Mouse (Mus musculus): ENCODE results near the gene Tmem132c.
A peak's percentile ranks its signal among the peaks of the same experiment; 100 is the strongest.

Gene Tmem132c

DNA sequence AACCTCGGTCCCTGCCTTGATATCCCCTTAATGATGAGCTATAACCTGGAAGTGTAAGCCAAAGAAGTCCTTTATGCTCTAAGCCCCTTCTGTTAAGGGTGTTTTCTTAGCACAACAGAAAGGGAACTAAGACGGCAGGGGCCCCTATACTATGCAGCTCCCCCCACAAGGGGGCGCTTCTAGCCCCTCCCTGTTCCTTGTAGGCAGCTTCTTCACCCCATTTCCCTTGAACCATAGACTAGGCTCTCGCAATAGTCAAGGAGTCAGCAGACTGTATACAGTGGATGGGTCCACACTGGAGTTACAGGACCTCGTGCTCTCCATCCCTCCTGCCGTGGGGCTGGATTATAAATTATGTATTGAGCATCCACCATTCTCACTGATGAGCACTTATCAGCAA, 264.1 kb downstream of the Tmem132c start:
- peak; percentile 28 for DNase-seq

DNA sequence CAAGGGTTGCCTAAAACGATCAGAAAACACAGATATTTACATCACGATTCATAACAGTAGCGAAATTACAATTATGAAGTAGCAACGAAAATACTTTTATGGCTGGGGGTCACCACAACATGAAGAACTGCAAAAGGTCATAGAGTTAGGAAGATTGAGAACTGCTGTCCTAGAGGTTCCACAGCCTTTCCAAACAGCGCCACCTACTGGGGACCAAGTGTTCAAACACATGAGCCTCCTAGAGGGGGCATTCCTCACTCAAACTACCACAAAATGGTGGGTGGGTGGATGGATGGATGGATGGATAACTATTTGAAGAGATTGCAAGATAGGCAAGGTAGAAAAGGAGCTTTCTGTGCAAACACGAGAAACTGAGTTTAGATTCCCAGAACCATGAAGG, 270.0 kb downstream of the Tmem132c start:
- DNase-seq: peak; percentile 34

DNA sequence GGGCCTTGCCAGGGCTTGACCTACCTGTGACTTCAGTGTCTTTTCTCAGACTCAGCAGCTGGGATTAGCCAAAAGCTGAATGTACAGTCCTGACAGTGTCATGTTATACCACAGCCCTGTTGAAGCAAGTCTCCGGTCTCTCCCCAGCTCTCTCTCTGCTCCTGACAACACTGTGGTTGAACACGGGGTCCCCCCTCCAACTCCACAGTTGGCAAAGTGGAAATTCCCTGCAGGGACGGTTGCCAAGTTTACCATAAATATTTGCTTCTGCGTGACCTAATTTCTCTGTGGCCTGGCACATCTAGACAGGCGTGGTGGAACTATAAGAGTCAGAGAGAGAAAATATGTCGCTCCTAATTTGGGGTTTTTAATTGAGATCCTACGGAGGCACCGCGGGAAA, 274.4 kb downstream of the Tmem132c start:
- no peak for DNase-seq

DNA sequence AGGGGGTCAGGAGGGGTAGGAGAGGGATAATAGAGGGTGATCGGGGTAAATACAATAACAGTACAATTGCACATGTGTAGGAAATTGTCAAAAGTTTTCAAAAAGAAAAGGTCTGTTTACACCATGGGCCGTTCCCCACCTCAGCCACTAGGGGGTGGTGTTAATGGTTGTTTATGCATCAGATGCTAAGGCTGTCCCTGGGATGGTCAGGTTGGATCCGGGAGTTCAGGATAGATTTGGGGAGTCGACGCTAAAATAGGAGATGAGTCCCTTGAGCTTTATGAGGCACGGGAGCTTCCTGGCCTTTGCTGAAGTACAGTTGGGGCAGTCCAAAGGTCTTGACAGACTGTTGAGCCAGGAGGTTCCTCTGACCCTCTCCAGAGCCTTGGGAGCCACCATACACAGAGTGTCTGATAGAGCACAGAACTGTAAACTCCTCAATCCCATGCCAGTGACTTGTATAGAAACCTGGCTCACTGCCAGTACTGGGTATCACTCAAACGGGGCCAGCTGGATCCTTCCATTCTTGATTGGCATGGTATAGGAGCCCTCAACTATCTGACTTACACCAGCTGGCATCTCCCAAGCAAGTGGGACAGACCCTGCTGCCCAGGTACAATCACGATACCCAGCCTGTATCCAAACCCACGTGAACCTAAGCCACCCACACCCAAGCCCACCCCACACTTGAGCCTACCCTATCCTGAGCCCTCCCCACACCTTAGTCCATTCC, 281.3 kb downstream of the Tmem132c start:
- DNase-seq: peak; percentile 11

DNA sequence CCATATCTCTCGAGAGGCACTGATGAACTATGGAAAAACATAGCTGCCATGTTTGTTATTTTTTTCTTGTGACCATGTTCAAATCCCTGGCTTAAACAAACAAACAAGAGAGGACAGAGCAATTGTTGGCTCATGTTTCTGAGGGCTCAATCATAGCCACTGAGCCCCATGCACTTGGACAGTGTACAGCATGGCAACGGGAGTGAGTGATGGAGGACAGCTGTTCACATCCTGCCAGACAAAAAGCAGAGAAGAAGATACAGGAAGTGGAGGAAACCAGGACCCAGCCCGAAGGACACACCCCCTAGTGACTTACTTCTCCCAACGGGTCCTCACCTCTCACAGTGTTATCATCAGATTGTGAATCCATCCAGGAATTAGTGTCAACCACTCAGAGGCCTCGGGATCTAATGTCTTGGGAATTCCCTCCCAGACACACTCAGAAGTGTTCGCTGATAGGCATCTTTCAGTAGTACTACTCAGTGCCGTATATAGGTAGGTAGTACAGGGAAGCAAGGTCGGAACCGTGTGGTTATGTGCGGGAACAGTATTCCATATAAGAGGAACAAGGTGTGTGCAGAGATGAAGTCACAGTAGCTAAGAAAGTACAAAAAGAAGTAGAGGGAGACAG, 285.9 kb downstream of the Tmem132c start:
- no peak for DNase-seq

DNA sequence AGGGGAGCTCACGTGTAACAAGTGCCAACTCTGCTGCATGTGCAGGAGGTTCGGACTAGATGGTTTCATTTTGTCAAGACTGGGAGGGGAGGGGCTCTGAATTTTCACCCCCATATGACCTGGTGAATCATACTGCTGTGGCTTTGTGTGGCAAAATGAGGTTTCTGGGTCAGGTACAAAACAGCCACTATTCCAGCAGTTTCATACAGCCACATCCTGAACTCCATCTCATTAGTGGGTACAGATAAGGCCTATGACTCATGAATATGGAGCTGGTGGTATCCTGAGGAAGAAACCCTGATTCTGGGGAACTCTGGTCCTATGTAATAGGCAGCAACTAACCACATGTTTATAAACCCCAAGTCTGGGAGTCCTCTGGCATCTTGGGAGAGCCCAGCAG, 295.9 kb downstream of the Tmem132c start:
- no peak for DNase-seq

DNA sequence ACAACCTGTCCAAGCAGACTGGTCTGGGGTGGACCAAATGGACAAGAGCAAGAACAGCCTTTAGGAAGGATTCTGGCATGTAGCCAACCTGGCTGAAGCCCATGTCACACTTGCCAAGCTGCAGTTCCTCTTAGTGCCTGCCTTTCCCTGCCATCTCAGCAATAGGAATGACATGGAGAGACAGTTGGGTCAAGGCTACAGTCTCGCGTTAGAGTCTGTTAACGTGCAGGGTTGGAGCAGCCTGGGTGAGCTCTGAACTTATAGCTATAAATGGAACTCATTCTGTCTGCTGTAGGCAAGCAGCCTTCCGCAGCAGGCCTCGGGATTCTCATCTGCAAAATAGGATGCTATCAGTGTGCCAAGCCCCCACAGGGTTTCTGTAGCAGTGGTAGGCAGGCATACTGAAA, 305.0 kb downstream of the Tmem132c start:
- DNase-seq: no peak

DNA sequence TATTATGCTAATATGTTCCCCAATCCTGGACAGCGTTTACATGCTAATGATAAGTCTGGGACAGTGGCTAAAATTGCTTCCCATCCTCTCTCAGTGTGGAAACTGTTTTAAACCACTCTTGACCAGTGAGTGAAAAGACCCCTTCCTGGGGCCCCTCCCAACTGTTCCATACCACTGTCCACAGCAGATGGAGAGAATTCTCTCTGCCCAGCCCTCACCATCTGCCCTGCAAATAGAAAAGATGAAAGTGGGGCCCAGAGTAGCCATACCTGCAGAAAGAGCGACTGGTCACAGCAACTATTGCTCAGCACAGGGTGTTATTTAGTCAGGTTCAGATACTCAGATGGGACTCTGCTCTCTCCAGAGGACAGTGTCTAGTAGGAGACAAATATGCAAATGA, 306.5 kb downstream of the Tmem132c start:
- DNase-seq: no peak

DNA sequence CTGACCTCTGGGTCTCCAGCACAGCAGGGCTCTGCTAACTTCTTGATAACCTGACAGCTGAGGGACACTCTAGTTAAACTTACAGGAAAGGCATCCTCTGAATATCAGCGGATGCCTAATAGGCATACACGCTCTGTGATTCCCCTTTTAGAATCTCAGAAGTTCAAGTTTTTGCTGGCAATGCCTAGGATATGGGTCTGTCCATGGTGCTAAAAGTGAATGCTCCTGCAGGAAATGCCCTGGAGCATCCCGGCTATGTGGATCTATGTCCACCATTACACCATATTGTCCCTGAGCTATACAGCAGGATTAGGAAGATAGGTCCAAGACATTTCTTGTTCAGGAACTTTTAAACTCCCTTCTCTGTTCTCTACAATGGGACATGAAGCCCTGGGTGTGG, 319.5 kb downstream of the Tmem132c start:
- DNase-seq: no peak

DNA sequence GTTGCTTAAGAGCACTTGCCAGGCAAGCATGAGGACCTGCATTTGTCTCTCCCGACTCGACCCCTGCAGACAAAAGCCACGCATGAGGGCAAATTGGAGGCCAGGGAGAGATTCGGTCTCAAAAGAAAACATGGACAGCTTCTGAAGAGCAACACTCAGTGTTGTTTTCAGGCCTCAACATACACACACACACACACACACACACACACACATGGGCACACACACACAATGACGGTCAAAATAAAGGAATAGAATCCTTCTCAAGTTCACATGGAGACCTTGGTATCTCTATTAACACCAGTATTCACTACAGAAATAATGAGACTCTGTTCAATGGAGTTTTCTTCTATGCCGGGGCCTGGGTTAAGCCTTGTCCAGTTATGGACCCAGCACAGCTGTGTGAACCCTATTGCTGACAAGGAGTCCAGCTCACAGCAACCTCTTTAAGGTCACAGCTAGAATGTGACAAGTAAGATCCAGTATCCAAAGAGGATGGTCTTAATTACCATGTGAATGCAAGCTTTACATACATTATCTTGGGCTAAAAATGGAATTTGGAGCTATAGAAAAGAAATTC, 325.6 kb downstream of the Tmem132c start:
- DNase-seq: no peak

DNA sequence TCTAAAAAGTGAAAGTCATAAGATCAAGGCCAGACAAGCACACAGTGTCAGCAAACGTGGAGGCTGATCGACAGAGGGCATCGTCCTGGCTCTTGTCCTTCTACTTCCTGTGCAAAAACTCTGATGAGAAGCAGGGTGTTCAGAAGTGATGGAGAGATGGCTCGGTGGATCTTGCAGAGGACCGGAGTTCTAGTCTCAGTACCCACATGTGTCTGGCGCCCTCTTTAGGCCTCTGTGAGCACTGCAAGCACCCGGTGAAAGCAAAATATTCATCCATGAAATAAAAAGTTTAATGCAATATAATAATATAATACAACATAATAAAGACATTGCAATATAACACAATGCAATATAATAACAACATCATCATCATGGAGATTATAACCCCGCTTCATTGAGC, 335.8 kb downstream of the Tmem132c start:
- DNase-seq: peak; percentile 22

DNA sequence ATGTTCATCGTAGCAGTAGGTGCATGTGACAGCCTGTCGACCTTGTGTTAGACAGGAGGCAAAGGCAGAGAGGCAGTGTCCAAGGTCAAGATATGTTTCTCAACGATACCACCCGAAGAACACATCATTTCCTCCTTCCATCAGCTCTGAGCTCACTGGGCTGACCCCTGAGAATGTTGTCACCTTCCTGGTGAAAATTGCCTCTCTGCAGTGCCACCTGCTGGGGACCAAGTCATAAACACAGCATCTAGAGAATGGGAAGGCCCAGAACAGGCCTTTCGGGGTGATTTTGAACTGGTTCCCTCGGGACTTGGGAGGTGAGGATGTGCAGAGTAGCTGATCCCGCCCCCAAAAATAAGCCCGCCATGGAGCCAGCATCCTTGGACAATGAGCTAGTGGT, 342.1 kb downstream of the Tmem132c start:
- peak; percentile 30 for DNase-seq

DNA sequence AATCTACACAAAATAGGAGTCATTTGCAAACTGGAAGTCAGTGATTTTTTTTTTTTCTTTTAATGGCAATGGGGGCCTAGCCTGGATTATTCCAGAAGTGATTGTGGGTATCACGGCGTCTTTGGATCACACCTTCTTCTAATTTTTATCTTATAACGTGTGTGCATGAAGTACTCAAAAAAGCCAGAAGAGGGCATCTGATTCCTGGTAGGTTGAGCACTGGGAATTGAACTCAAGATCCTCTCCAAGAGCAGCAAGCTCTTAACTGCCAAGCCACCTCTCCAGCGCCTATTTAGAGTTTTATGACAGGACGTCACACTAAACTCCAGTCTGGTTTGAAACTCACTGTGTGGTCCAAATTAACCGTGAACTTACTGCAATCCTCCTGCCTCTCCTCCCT, 346.2 kb downstream of the Tmem132c start:
- DNase-seq: no peak

DNA sequence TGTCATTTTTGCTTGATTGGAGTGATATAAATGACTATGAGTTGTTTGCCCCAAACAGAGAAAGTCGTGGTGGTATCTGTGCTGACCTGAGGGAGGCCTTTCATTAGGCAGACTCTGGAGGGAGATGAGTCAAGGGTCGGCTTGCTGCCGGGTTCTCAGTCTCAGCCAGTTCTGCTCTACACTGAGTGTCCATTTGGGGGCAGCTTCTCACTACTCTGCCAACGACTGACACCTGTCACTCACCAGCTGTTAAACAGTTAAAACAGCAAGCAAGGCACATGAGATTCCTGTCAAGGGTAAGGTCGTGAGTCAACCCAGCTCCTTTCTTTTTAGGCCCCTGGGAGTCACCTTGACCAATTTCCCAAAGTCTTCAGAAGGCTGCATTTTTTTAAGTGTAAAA, 350.8 kb downstream of the Tmem132c start:
- DNase-seq: no peak

DNA sequence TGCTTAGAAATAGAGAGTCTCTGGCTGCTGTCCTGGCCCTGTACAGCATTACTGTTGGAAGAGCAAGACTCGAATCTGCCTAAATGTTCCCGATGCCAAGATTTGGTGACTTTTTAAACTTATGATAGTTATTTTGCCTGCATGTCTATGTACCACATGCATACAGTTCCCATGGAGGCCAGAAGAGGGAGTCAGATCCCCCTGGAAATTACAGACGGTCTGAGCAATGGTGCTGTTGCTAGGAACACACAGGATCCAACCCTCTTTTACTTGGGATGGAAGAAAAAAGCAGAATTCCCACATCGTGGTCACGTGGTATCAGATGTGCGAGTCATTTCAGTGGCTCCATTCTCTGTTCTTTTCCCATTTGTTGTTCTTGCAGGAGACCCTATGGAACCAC, 351.2 kb downstream of the Tmem132c start:
- DNase-seq: peak; percentile 26

DNA sequence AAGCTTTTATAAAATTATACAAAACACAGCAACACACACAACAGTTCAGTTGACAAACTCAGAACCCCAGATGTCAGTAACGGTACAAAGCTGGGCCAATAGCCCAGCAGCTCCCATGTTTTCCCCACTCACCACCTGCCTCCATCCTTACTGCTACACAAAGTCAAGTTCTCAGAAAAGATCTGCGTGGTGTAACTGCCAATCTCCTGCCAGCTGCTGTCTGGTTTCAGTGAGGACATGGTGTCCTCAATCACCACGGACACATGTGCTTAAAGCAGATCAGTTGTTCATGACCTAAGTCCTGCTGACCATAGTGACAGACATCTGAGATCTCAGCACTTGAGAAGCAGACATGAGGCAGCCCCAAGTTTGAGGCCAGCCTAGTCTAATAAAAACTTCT, 354.1 kb downstream of the Tmem132c start:
- DNase-seq: no peak

DNA sequence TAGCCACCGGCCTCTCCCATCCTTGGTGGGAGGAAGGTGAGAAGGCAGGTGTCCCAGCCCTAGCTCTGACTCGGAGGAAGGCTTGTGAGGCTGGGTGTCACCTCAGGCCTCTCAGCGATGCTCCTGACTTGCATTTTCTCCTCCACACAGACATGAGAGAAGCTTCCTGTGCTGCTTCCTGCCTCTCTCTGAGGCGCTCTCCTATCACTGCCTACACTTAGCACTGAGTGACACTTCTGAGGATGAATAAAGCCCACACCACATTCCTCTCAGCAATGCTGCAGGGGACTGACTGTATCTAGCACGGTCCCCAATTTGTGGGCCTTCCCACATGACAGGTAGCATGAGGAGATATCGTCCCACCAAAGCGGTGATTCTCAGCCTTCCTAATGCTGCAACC, 355.3 kb downstream of the Tmem132c start:
- DNase-seq: no peak

DNA sequence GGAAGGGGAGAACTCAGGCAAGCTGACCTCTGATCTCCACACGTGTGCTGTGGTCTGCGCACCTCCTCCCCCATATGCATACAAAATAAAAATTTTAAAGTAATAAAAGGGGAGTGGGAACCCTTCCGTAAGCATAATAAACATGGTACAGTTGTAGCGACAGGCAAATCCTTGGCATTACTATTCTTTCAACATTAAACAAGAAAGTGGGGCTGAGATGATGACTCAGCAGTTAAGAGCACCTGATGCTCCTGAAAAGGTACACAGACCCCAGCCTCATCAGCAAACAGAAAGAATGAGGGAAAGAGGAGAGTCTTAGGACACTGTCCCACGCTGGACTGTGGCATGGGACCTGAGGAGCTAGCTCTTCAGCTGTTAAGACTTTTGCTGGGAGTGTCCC, 361.4 kb downstream of the Tmem132c start:
- DNase-seq: no peak

DNA sequence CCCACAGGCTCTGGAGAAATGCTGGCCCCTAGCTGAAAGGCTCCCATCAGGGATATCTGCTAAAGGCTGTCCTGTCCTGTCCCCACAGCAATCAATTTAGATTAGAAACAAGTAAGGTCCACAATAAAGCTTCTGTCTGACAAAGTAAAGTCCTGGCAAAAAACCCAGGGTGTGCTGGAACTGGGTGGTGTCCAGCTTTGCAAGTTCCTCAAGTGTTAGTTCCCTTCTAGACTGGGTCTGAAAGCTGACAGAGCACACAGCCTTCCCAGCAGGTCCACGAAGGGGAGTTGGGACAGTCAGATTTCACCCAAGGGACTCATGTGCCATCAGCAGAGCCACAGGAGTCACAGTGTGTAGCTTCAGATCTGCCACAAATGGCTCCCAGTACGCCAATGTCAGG, 365.9 kb downstream of the Tmem132c start:
- no peak for DNase-seq

DNA sequence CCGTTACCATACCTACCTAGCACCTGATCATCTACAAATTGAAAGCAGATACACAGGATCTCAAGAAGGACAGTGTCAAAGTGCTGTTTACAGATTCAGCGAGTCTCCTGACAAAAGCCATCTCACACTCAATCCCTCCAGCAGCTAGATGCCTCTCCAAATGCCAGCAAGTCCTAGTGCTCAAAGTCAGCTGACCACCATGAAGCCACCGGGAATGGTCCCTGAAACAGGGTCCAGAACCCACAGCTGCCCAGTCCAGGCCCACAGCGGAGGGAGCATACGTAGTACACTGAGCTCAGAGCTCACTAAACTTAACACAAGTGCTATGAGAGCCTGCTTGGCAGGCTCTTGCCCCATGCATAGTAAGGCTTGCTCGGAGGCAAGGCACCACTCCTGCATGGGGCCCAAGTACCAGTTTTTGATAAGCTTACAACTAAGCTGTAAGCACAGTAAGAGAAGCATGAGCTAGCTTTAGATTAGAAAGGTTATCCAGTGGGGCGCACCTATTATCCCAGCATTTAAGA, 367.6 kb downstream of the Tmem132c start:
- DNase-seq: no peak

DNA sequence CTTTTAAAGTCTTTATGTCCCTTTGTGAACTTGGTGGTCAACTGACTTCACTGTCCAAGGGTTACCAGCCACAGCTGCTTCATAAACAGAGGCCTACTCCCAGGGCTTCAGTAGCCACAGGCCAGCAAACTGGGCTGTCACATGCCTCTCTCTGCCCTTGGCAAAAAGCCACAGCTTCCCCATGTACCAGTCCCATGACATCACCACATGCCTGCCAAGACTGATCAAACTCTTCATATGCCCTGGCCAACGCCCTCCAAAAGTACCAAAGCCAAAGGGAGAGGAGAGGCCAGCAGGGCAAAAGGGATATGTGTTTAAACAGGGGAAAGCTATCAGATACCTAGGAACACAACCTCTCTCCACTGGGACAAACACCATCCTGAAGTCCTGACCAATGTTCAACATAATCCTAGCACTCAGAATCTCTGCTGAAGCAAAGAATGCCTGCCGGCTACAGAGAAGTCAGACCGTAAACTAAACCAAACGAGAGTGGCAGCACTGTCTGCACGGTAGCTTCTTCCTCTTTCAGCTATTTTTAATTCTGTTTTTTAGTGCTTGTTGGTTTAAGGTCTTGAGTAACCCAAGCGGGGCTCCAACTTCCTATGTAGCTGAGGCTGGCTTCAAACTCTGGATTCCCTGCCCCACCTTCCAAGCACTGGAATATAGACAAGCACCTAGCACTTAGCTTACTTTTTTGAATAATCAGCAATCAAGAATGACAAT, 369.3 kb downstream of the Tmem132c start:
- DNase-seq: no peak

DNA sequence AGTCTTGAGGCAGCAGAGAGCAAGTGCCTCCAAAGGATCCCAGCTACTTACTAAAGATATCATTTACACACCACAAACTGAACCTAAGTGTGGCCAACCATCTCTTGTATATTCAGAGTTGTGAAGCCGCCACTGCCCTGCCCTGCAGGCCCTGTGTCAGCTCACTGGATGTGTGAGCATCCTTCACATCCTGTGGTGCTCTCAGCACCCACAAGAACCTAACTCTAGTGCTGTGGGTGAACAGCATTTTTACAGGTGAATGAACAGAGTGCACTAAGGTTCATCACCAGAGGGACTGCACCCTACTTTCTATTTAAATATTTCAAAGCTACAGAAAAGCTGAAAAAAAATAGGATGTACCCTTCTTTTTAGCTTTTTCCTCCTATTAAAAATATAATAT, 370.3 kb downstream of the Tmem132c start:
- no peak for DNase-seq

DNA sequence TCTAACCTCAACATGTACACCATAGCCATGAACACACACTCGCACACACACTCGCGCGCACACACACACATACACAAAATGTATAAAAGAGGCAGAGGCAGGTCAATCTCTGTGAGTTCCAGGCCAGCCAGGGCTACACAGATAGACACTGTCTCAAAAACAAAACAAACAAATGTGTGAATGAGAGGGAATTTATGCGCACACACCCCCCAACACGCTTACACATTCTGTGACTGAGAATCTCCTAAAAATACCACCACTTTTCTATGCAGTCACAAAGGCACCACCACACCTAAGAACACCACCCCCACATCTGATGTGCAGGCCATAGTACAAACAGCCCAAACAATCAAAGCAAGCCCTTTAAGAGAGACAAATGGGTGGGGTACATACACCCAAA, 370.8 kb downstream of the Tmem132c start:
- DNase-seq: no peak
